Mouse (Mus musculus) macrophage (primary cell): Measurements from ENCODE around the gene Zfp1. TPM values are rescaled to one million over a fixed set of nuclear protein-coding genes. Genes with fewer than 3 reads are reported as not detected.

Source experiments
- H3K27ac ChIP-seq: fragments of 350-480 bp; formaldehyde crosslinking; 2 replicates; pipeline ENCODE4 v1.9.0; 2021
- H3K36me3 ChIP-seq: fragments of 350-480 bp; formaldehyde crosslinking; 2 replicates; pipeline ENCODE4 v1.9.0; 2021; ENCODE audit errors: inconsistent target
- H3K4me3 ChIP-seq: fragments of 350-480 bp; formaldehyde crosslinking; 2 replicates; pipeline ENCODE4 v1.9.0; 2021; ENCODE audit errors: inconsistent target
- H3K79me2 ChIP-seq: fragments of 350-480 bp; formaldehyde crosslinking; 2 replicates; pipeline ENCODE4 v1.9.0; 2021; ENCODE audit errors: inconsistent target
- WGBS: methylation state at CpG from one replicate; pipeline ENCODE4 v1.1.7; 2026; ENCODE audit warnings: inconsistent platforms; ENCODE audit not compliant: missing documents; 5-methylcytosine and 5-hydroxymethylcytosine counted together
- polyA plus RNA-seq: library from polyadenylated mRNA; stranded (reverse); fragments of 250-400 nt; gene quantifications from 3 replicates; pipeline ENCODE4 v1.2.4, GENCODE M21; 2018; ENCODE audit warnings: inconsistent platforms

The Zfp1 gene
- polyA plus RNA-seq, 1 experiment from 2014 or later, result 13.8 TPM

GRCm38 (mm10) chr8:111614786-111615701, 28.2 kb upstream of the Zfp1 start:
- no peak overlapping the region for H3K27ac ChIP-seq
- H3K4me3 ChIP-seq, result no peak overlapping the region
- peaks cover 98% of the 10 kb centered on the region for H3K79me2 ChIP-seq
- WGBS, result 65% methylated on average over 6 of the region's 6 CpGs
- peaks cover 15% of the 10 kb centered on the region; the same call in 1 of the 2 replicates for H3K36me3 ChIP-seq

GRCm38 (mm10) chr8:111617812-111618211, 25.4 kb upstream of the Zfp1 start:
- 44% methylated on average over 6 of the region's 6 CpGs for WGBS
- no peak overlapping the region for H3K4me3 ChIP-seq
- H3K36me3 ChIP-seq, result no peaks in the 10 kb centered on the region; the same call in 1 of the 2 replicates
- peaks cover 83% of the 10 kb centered on the region; the same call in 1 of the 2 replicates for H3K79me2 ChIP-seq
- H3K27ac ChIP-seq, result peak overlapping the region; percentile 66

GRCm38 (mm10) chr8:111618273-111618672, 24.9 kb upstream of the Zfp1 start:
- Histone ChIP-seq H3K4me3 (no peak overlapping the region), H3K36me3 (no peaks in the 10 kb centered on the region; the same call in 1 of the 2 replicates), H3K27ac (peak overlapping the region; percentile 66), H3K79me2 (peaks cover 78% of the 10 kb centered on the region; the same call in 1 of the 2 replicates)
- 93% methylated on average over 4 of the region's 4 CpGs for WGBS

- H3K79me2 ChIP-seq, result peaks cover 65% of the 10 kb centered on the region; the same call in 1 of the 2 replicates
- WGBS, result 17% methylated on average over 1 of the region's 1 CpGs
- H3K27ac ChIP-seq, result no peak overlapping the region
- H3K36me3 ChIP-seq, result no peaks in the 10 kb centered on the region; the same call in 1 of the 2 replicates
- H3K4me3 ChIP-seq, result no peak overlapping the region
Measured at GRCm38 (mm10) chr8:111619936-111620335, 23.3 kb upstream of the Zfp1 start.

GRCm38 (mm10) chr8:111622104-111622503, 21.1 kb upstream of the Zfp1 start:
- WGBS, result 91% methylated on average over 3 of the region's 3 CpGs
- Histone ChIP-seq H3K79me2 (peaks cover 46% of the 10 kb centered on the region; the same call in 1 of the 2 replicates), H3K27ac (no peak overlapping the region), H3K4me3 (no peak overlapping the region), H3K36me3 (no peaks in the 10 kb centered on the region; the same call in 1 of the 2 replicates)

- Histone ChIP-seq H3K36me3 (no peaks in the 10 kb centered on the region; the same call in 1 of the 2 replicates), H3K4me3 (no peak overlapping the region), H3K27ac (no peak overlapping the region), H3K79me2 (peaks cover 42% of the 10 kb centered on the region; the same call in 1 of the 2 replicates)
- WGBS, result 90% methylated on average over 10 of the region's 10 CpGs
Measured at GRCm38 (mm10) chr8:111622553-111622952, 20.6 kb upstream of the Zfp1 start.

GRCm38 (mm10) chr8:111624081-111624852, 18.9 kb upstream of the Zfp1 start:
- Histone ChIP-seq H3K27ac (peak overlapping the region; percentile 60), H3K36me3 (no peaks in the 10 kb centered on the region; the same call in 1 of the 2 replicates), H3K4me3 (no peak overlapping the region), H3K79me2 (peaks cover 27% of the 10 kb centered on the region; the same call in 1 of the 2 replicates)
- WGBS, result 54% methylated on average over 12 of the region's 12 CpGs

- 75% methylated on average over 10 of the region's 10 CpGs for WGBS
- Histone ChIP-seq H3K79me2 (peaks cover 21% of the 10 kb centered on the region; the same call in 1 of the 2 replicates), H3K4me3 (no peak overlapping the region), H3K36me3 (no peaks in the 10 kb centered on the region; the same call in 1 of the 2 replicates), H3K27ac (peak overlapping the region; percentile 60)
Measured at GRCm38 (mm10) chr8:111624853-111625221, 18.4 kb upstream of the Zfp1 start.

GRCm38 (mm10) chr8:111625694-111626527, 17.3 kb upstream of the Zfp1 start:
- H3K4me3 ChIP-seq, result no peak overlapping the region
- H3K27ac ChIP-seq, result no peak overlapping the region
- no peaks in the 10 kb centered on the region; the same call in 1 of the 2 replicates for H3K36me3 ChIP-seq
- WGBS, result 23% methylated on average over 6 of the region's 6 CpGs
- peaks cover 15% of the 10 kb centered on the region; the same call in 1 of the 2 replicates for H3K79me2 ChIP-seq

GRCm38 (mm10) chr8:111626528-111626820, 16.7 kb upstream of the Zfp1 start:
- peaks cover 15% of the 10 kb centered on the region; the same call in 1 of the 2 replicates for H3K79me2 ChIP-seq
- H3K36me3 ChIP-seq, result no peaks in the 10 kb centered on the region; the same call in 1 of the 2 replicates
- WGBS, result 51% methylated on average over 8 of the region's 8 CpGs
- H3K4me3 ChIP-seq, result no peak overlapping the region
- no peak overlapping the region for H3K27ac ChIP-seq

- H3K79me2 ChIP-seq, result peaks cover 15% of the 10 kb centered on the region; the same call in 1 of the 2 replicates
- no peak overlapping the region for H3K27ac ChIP-seq
- H3K36me3 ChIP-seq, result no peaks in the 10 kb centered on the region; the same call in 1 of the 2 replicates
- no peak overlapping the region for H3K4me3 ChIP-seq
- WGBS, result 81% methylated on average over 10 of the region's 14 CpGs
Measured at GRCm38 (mm10) chr8:111626933-111627332, 16.3 kb upstream of the Zfp1 start.

- Histone ChIP-seq H3K4me3 (no peak overlapping the region), H3K27ac (no peak overlapping the region), H3K79me2 (peaks cover 6% of the 10 kb centered on the region; the same call in 1 of the 2 replicates), H3K36me3 (no peaks in the 10 kb centered on the region)
- WGBS, result 95% methylated on average over 9 of the region's 9 CpGs
Measured at GRCm38 (mm10) chr8:111627923-111628322, 15.3 kb upstream of the Zfp1 start.

- Histone ChIP-seq H3K36me3 (no peaks in the 10 kb centered on the region), H3K4me3 (no peak overlapping the region), H3K27ac (no peak overlapping the region), H3K79me2 (peaks cover 6% of the 10 kb centered on the region; the same call in 1 of the 2 replicates)
- 91% methylated on average over 12 of the region's 12 CpGs for WGBS
Measured at GRCm38 (mm10) chr8:111628401-111628800, 14.8 kb upstream of the Zfp1 start.
